Comparison of ENCODE assay signal across 23 mouse cellular contexts in genomic region chr1:133197266-133197665, GRCm38 (mm10). TPM values are rescaled to one million over a fixed set of nuclear protein-coding genes. Genes with fewer than 3 reads are reported as not detected.
A peak's percentile ranks its signal among the peaks of the same experiment; 100 is the strongest.
DNase-seq lines count a peak whose midpoint lies in the region; ATAC-seq and TF ChIP-seq lines count a peak whose summit lies in the region.
"Had no signal": no experiment of that assay in that cellular context is flagged by ENCODE, and none has a peak within 500 bp of the region (broad histone marks: within the 10 kb centered on the region; RNA-seq: fewer than 3 reads in every experiment).

No protein-coding gene starts in this region.

- DNase-seq in embryonic facial prominence, embryonic 14.5 days (ENCODE audit: low spot score) = no peak
- DNase-seq in embryonic facial prominence, embryonic 10.5 days (ENCODE audit: low spot score) = no peak
- DNase-seq in hindbrain, embryonic 10.5 days (ENCODE audit: low spot score) = no peak
- no peak for DNase-seq in hindbrain, postnatal 0 days (ENCODE audit: low spot score)
- no peak for DNase-seq in midbrain, postnatal 0 days (ENCODE audit: low spot score)
- DNase-seq in thymus, postnatal 36 days = no peak
- DNase-seq: adrenal gland, postnatal 10 days; adrenal gland, postnatal 36 days; cerebellum, adult 18-20 months; cerebellum, adult 9-10 months; cerebellum, postnatal 14 days; gastrocnemius, postnatal 10 days; gastrocnemius, postnatal 36 days; heart, adult 2 months had no signal

- 0 out of 2 replicates have a peak, but pooled peaks have one; percentile 39 for ATAC-seq in embryonic facial prominence, embryonic 14.5 days (ENCODE audit: low read depth)
- no peak for ATAC-seq in hindbrain, postnatal 0 days
- ATAC-seq in midbrain, embryonic 12.5 days (ENCODE audit: low FRiP score, low read depth) = no peak
- ATAC-seq in midbrain, postnatal 0 days (ENCODE audit: low FRiP score) = no peak
- ATAC-seq: forebrain, embryonic 16.5 days; intestine, embryonic 15.5 days; Patski had no signal

- 58% methylated on average over 6 of the region's 6 CpGs for WGBS in embryonic facial prominence, embryonic 14.5 days
- WGBS in embryonic facial prominence, embryonic 10.5 days = 65% methylated on average over 6 of the region's 6 CpGs
- WGBS in hindbrain, embryonic 10.5 days = 46% methylated on average over 6 of the region's 6 CpGs
- WGBS in hindbrain, postnatal 0 days = 33% methylated on average over 6 of the region's 6 CpGs
- 42% methylated on average over 6 of the region's 6 CpGs for WGBS in midbrain, embryonic 12.5 days
- WGBS in midbrain, postnatal 0 days = 45% methylated on average over 6 of the region's 6 CpGs

- no peak overlapping the region for H3K4me3 ChIP-seq in embryonic facial prominence, embryonic 14.5 days (ENCODE audit: low read depth, low read length)
- H3K4me3 ChIP-seq in embryonic facial prominence, embryonic 10.5 days = no peak overlapping the region
- no peak overlapping the region for H3K4me3 ChIP-seq in hindbrain, embryonic 10.5 days
- no peak overlapping the region for H3K4me3 ChIP-seq in hindbrain, postnatal 0 days (ENCODE audit: low read length)
- no peak overlapping the region for H3K4me3 ChIP-seq in midbrain, embryonic 12.5 days
- H3K4me3 ChIP-seq in midbrain, postnatal 0 days (ENCODE audit: low read depth, low read length) = no peak overlapping the region
- H3K4me3 ChIP-seq: embryonic facial prominence, embryonic 12.5 days; erythroblast, embryonic 14.5 days; heart, adult 2 months; heart, embryonic 10.5 days; heart, embryonic 13.5 days; hindbrain, embryonic 15.5 days; intestine, embryonic 15.5 days had no signal

- no peak overlapping the region for H3K4me2 ChIP-seq in embryonic facial prominence, embryonic 14.5 days (ENCODE audit: low read depth, low read length)
- H3K4me2 ChIP-seq in hindbrain, postnatal 0 days (ENCODE audit: low read depth, low read length) = no peak overlapping the region
- H3K4me2 ChIP-seq in midbrain, embryonic 12.5 days (replicated peaks) = no peak overlapping the region
- H3K4me2 ChIP-seq in midbrain, postnatal 0 days (ENCODE audit: low read depth, low read length, poor library complexity, severe bottlenecking) = no peak overlapping the region
- H3K4me2 ChIP-seq: embryonic facial prominence, embryonic 12.5 days; heart, embryonic 13.5 days; hindbrain, embryonic 15.5 days; intestine, embryonic 15.5 days had no signal

- no peak overlapping the region for H3K9ac ChIP-seq in embryonic facial prominence, embryonic 14.5 days (ENCODE audit: low read depth, low read length)
- H3K9ac ChIP-seq in hindbrain, postnatal 0 days (replicated peaks; ENCODE audit: low read length) = no peak overlapping the region
- H3K9ac ChIP-seq in midbrain, embryonic 12.5 days (replicated peaks) = no peak overlapping the region
- no peak overlapping the region for H3K9ac ChIP-seq in midbrain, postnatal 0 days (replicated peaks; ENCODE audit: low read length, poor library complexity, severe bottlenecking)
- H3K9ac ChIP-seq: embryonic facial prominence, embryonic 12.5 days; heart, embryonic 13.5 days; hindbrain, embryonic 15.5 days; intestine, embryonic 15.5 days had no signal

- H3K27me3 ChIP-seq in embryonic facial prominence, embryonic 14.5 days (replicated peaks; ENCODE audit: control insufficient read depth, insufficient read depth, low read length) = no peaks in the 10 kb centered on the region; the same call in 1 of the 2 replicates
- H3K27me3 ChIP-seq in embryonic facial prominence, embryonic 10.5 days (replicated peaks; ENCODE audit: low read depth, poor library complexity, severe bottlenecking) = peaks cover 59% of the 10 kb centered on the region
- peaks cover 26% of the 10 kb centered on the region for H3K27me3 ChIP-seq in hindbrain, embryonic 10.5 days (ENCODE audit: insufficient read depth, poor library complexity, severe bottlenecking)
- no peaks in the 10 kb centered on the region for H3K27me3 ChIP-seq in hindbrain, postnatal 0 days (ENCODE audit: insufficient read depth, low read length)
- H3K27me3 ChIP-seq in midbrain, embryonic 12.5 days = 0 out of 2 replicates have a peak, but pooled peaks cover 3% of the 10 kb centered on the region
- H3K27me3 ChIP-seq in midbrain, postnatal 0 days (ENCODE audit: insufficient read depth, low read length) = no peaks in the 10 kb centered on the region
- H3K27me3 ChIP-seq: embryonic facial prominence, embryonic 12.5 days; heart, embryonic 13.5 days; hindbrain, embryonic 15.5 days; intestine, embryonic 15.5 days; Patski had no signal

- H3K4me1 ChIP-seq in embryonic facial prominence, embryonic 14.5 days (ENCODE audit: control insufficient read depth, insufficient read depth, low read length) = peaks cover 13% of the 10 kb centered on the region; the same call in 1 of the 2 replicates
- H3K4me1 ChIP-seq in embryonic facial prominence, embryonic 10.5 days = peaks cover 48% of the 10 kb centered on the region
- H3K4me1 ChIP-seq in hindbrain, embryonic 10.5 days (replicated peaks) = peaks cover 86% of the 10 kb centered on the region
- H3K4me1 ChIP-seq in hindbrain, postnatal 0 days (ENCODE audit: insufficient read depth, low read length) = 0 out of 2 replicates have a peak, but pooled peaks cover 8% of the 10 kb centered on the region
- H3K4me1 ChIP-seq in midbrain, embryonic 12.5 days = peaks cover 73% of the 10 kb centered on the region
- H3K4me1 ChIP-seq in midbrain, postnatal 0 days (ENCODE audit: insufficient read depth, low read length) = peaks cover 8% of the 10 kb centered on the region; the same call in 1 of the 2 replicates

- TF ChIP-seq CTCF in hindbrain, postnatal 0 days (IDR thresholded peaks at IDR 0.05; ENCODE audit: low read depth) = no peak
- no peak for TF ChIP-seq CTCF in midbrain, postnatal 0 days (IDR thresholded peaks at IDR 0.05)

- no peaks in the 10 kb centered on the region for H3K9me3 ChIP-seq in embryonic facial prominence, embryonic 14.5 days (ENCODE audit: control insufficient read depth, low read length)
- H3K9me3 ChIP-seq in embryonic facial prominence, embryonic 10.5 days = no peaks in the 10 kb centered on the region
- no peaks in the 10 kb centered on the region for H3K9me3 ChIP-seq in hindbrain, embryonic 10.5 days
- no peaks in the 10 kb centered on the region for H3K9me3 ChIP-seq in hindbrain, postnatal 0 days (ENCODE audit: low read length)
- no peaks in the 10 kb centered on the region for H3K9me3 ChIP-seq in midbrain, embryonic 12.5 days
- no peaks in the 10 kb centered on the region for H3K9me3 ChIP-seq in midbrain, postnatal 0 days (ENCODE audit: low read length)
- H3K9me3 ChIP-seq: embryonic facial prominence, embryonic 12.5 days; heart, embryonic 10.5 days; heart, embryonic 13.5 days; hindbrain, embryonic 15.5 days; intestine, embryonic 15.5 days had no signal

- no peaks in the 10 kb centered on the region for H3K36me3 ChIP-seq in embryonic facial prominence, embryonic 14.5 days (ENCODE audit: control insufficient read depth, insufficient read depth, low read length)
- no peaks in the 10 kb centered on the region for H3K36me3 ChIP-seq in embryonic facial prominence, embryonic 10.5 days (replicated peaks)
- no peaks in the 10 kb centered on the region for H3K36me3 ChIP-seq in hindbrain, embryonic 10.5 days
- no peaks in the 10 kb centered on the region for H3K36me3 ChIP-seq in hindbrain, postnatal 0 days (ENCODE audit: insufficient read depth, low read length)
- H3K36me3 ChIP-seq in midbrain, embryonic 12.5 days = no peaks in the 10 kb centered on the region
- H3K36me3 ChIP-seq in midbrain, postnatal 0 days (ENCODE audit: insufficient read depth, low read length) = no peaks in the 10 kb centered on the region
- H3K36me3 ChIP-seq: embryonic facial prominence, embryonic 12.5 days; heart, embryonic 10.5 days; heart, embryonic 13.5 days; hindbrain, embryonic 15.5 days; intestine, embryonic 15.5 days had no signal

- H3K27ac ChIP-seq in embryonic facial prominence, embryonic 14.5 days (replicated peaks; ENCODE audit: low read depth, low read length) = no peak overlapping the region
- H3K27ac ChIP-seq in embryonic facial prominence, embryonic 10.5 days (replicated peaks) = no peak overlapping the region
- peak overlapping the region; percentile 80; the same call in 1 of the 2 replicates for H3K27ac ChIP-seq in hindbrain, embryonic 10.5 days
- H3K27ac ChIP-seq in hindbrain, postnatal 0 days = no peak overlapping the region
- H3K27ac ChIP-seq in midbrain, embryonic 12.5 days (replicated peaks) = 0 out of 2 replicates have a peak overlapping the region, but pooled peaks have one; percentile 74
- no peak overlapping the region for H3K27ac ChIP-seq in midbrain, postnatal 0 days (ENCODE audit: low read depth, low read length)
- H3K27ac ChIP-seq: embryonic facial prominence, embryonic 12.5 days; heart, adult 2 months; heart, embryonic 10.5 days; heart, embryonic 13.5 days; intestine, embryonic 15.5 days had no signal

RNA-seq across cellular contexts. Expression of gene Plekha6, which starts 33.3 kb away (rescaled TPM):
- 4.4 and 6.3 TPM in 2 replicates for polyA plus RNA-seq in embryonic facial prominence, embryonic 14.5 days (2014; fragmentation: Nextera tagmentation; extraction: Ambion mirVana)
- 3.4 and 3.7 TPM in 2 replicates for polyA plus RNA-seq in embryonic facial prominence, embryonic 10.5 days (2016; fragmentation: Nextera tagmentation; extraction: Ambion mirVana)
- polyA plus RNA-seq in hindbrain, embryonic 10.5 days (2016; fragmentation: Nextera tagmentation; extraction: Ambion mirVana) = 8.8 and 17.4 TPM in 2 replicates
- 41.0 and 44.1 TPM in 2 replicates for total RNA-seq in hindbrain, postnatal 0 days (2014; rRNA removed)
- 9.7 TPM in 2 replicates for polyA plus RNA-seq in hindbrain, postnatal 0 days (2015; fragmentation: Nextera tagmentation; extraction: Ambion mirVana)
- polyA plus RNA-seq in midbrain, embryonic 12.5 days (2016; fragmentation: Nextera tagmentation; extraction: Ambion mirVana) = 27.7 and 36.1 TPM in 2 replicates
- total RNA-seq in midbrain, postnatal 0 days (2014; rRNA removed) = 49.3 and 52.2 TPM in 2 replicates
- 9.4 and 11.9 TPM in 2 replicates for polyA plus RNA-seq in midbrain, postnatal 0 days (2015; fragmentation: Nextera tagmentation; extraction: Ambion mirVana)

Comparison
In these comparisons a context has a peak if more than half of its experiments do, and no peak if none do; other contexts are left out.
1. H3K27ac ChIP-seq: peak in hindbrain, embryonic 10.5 days (single experiment) and midbrain, embryonic 12.5 days (single experiment); none in embryonic facial prominence, embryonic 14.5 days (single experiment), embryonic facial prominence, embryonic 10.5 days (single experiment), hindbrain, postnatal 0 days (single experiment) and midbrain, postnatal 0 days (single experiment).